Mouse (Mus musculus): Measurements from ENCODE around the gene Aldh4a1. TPM values are rescaled to one million over a fixed set of nuclear protein-coding genes. Genes with fewer than 3 reads are reported as not detected.

Aldh4a1 gene
- polyA plus RNA-seq, 1 experiment from 2014 or later, result 18.6 TPM

DNA sequence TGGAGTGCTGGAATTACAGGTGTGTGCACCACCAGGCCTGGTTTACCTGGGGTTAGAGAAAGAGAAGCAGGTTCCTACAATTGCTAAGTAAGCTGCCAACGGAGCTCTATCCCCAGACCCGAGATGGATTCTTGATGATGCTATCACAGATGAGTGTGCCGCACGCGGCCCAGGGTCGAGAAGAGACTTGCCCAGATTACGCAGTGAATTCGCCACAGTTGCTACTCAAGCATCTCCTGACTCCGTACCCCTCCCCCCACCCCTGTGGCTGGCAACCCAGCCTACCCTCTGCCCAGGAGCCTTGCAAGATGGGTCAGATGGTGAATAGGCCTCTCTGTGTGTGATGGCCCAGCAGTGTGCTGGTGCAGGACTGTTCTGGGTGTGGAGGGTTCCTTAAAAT, 26.0 kb upstream of the Aldh4a1 start:
- H3K4me3 ChIP-seq (ENCODE audit: low read depth, low read length), result no peak overlapping the region
- H3K4me2 ChIP-seq (ENCODE audit: low read length), result no peak overlapping the region
- peaks cover 32% of the 10 kb centered on the region for H3K4me1 ChIP-seq (ENCODE audit: control insufficient read depth, insufficient read depth, low read length)
- H3K27me3 ChIP-seq (replicated peaks; ENCODE audit: control insufficient read depth, insufficient read depth, low read length), result no peaks in the 10 kb centered on the region
- H3K9ac ChIP-seq (ENCODE audit: low read length), result no peak overlapping the region
- ATAC-seq (peak; percentile 56), DNase-seq (ENCODE audit: low spot score) (no peak)
- H3K27ac ChIP-seq (ENCODE audit: low read depth, low read length), result no peak overlapping the region
- 33% methylated on average over 9 of the region's 9 CpGs for WGBS
- H3K36me3 ChIP-seq (ENCODE audit: control insufficient read depth, insufficient read depth, low read length), result no peaks in the 10 kb centered on the region
- H3K9me3 ChIP-seq (replicated peaks; ENCODE audit: control insufficient read depth, low read length), result no peaks in the 10 kb centered on the region

DNA sequence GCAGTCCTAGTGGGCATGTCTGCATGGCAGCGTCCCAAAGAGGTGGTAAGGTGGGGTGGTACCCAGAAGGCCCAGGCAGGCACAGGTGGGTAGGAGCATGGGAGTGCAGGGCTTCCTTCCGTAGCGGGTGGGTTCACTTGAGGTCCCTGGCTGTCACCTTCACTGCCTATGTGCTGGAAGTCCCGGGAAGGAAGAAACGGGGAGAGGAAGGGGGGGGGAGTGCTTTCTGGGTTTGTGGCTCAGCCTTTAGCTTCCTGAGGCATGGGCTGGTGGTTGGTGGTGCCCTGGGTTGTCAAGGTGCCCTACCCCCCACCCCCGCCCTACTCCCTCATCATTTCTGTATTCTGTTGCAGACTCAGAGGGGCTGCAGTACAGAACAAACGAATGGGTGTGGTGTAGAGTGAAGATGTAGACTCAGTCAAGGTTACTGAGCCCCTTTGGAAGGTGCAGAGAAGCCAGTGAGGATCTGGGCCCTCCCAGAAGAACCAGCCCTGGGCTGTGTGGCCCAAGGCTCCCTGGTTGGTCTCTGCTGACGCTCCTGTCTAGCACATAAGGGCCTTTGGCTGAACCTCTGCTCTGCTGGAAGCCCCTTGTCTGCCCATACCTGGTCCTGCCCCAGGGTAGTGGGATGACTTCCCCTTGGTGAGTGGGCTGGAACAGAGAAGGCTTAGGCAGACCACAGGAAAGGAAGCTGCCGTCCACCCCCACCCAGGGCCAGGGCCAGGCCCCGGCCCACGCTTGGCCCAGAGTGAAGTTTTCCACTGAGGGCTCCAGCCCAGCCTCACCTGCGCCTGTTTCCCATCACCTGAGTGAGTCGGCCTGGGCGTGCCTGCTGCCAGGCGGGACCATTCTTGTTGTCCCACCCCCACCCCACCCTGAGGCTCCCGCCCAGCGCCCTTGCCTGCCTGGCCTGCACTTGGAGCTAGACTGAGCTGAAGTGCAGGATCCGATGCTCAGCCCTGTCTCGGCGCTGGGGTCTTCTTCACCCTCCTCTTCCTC, 25.1 kb upstream of the Aldh4a1 start:
- Histone ChIP-seq H3K4me1 (ENCODE audit: control insufficient read depth, insufficient read depth, low read length) (peaks cover 32% of the 10 kb centered on the region), H3K4me2 (ENCODE audit: low read length) (no peak overlapping the region), H3K27ac (ENCODE audit: low read depth, low read length) (0 out of 2 replicates have a peak overlapping the region, but pooled peaks have one; percentile 63), H3K27me3 (replicated peaks; ENCODE audit: control insufficient read depth, insufficient read depth, low read length) (no peaks in the 10 kb centered on the region), H3K9ac (ENCODE audit: low read length) (no peak overlapping the region), H3K9me3 (replicated peaks; ENCODE audit: control insufficient read depth, low read length) (no peaks in the 10 kb centered on the region), H3K4me3 (ENCODE audit: low read depth, low read length) (no peak overlapping the region), H3K36me3 (ENCODE audit: control insufficient read depth, insufficient read depth, low read length) (no peaks in the 10 kb centered on the region)
- ATAC-seq (no peak), DNase-seq (ENCODE audit: low spot score) (no peak)
- 67% methylated on average over 20 of the region's 20 CpGs for WGBS

GRCm38 (mm10) chr4:139598356-139598755, 24.3 kb upstream of the Aldh4a1 start:
- H3K27ac ChIP-seq (ENCODE audit: low read depth, low read length), result peak overlapping the region; percentile 63; the same call in 1 of the 2 replicates
- H3K4me1 ChIP-seq (ENCODE audit: control insufficient read depth, insufficient read depth, low read length), result peaks cover 32% of the 10 kb centered on the region
- H3K4me3 ChIP-seq (ENCODE audit: low read depth, low read length), result no peak overlapping the region
- 26% methylated on average over 13 of the region's 13 CpGs for WGBS
- H3K9ac ChIP-seq (ENCODE audit: low read length), result no peak overlapping the region
- ATAC-seq, result no peak
- no peak overlapping the region for H3K4me2 ChIP-seq (ENCODE audit: low read length)
- H3K27me3 ChIP-seq (replicated peaks; ENCODE audit: control insufficient read depth, insufficient read depth, low read length), result no peaks in the 10 kb centered on the region
- H3K36me3 ChIP-seq (ENCODE audit: control insufficient read depth, insufficient read depth, low read length), result no peaks in the 10 kb centered on the region
- no peak for DNase-seq (ENCODE audit: low spot score)
- no peaks in the 10 kb centered on the region for H3K9me3 ChIP-seq (replicated peaks; ENCODE audit: control insufficient read depth, low read length)

- DNase-seq (ENCODE audit: low spot score) (peak; percentile 75), ATAC-seq (peak; percentile 58)
- Histone ChIP-seq H3K27me3 (replicated peaks; ENCODE audit: control insufficient read depth, insufficient read depth, low read length) (no peaks in the 10 kb centered on the region), H3K4me3 (ENCODE audit: low read depth, low read length) (no peak overlapping the region), H3K4me2 (ENCODE audit: low read length) (peak overlapping the region; percentile 21), H3K9ac (ENCODE audit: low read length) (peak overlapping the region; percentile 41; the same call in 1 of the 2 replicates), H3K9me3 (replicated peaks; ENCODE audit: control insufficient read depth, low read length) (no peaks in the 10 kb centered on the region), H3K36me3 (ENCODE audit: control insufficient read depth, insufficient read depth, low read length) (no peaks in the 10 kb centered on the region), H3K4me1 (ENCODE audit: control insufficient read depth, insufficient read depth, low read length) (peaks cover 32% of the 10 kb centered on the region), H3K27ac (ENCODE audit: low read depth, low read length) (peak overlapping the region; percentile 63)
- 4% methylated on average over 12 of the region's 12 CpGs for WGBS
These were observed 23.6 kb upstream of the Aldh4a1 start for GRCm38 (mm10) chr4:139598950-139599518.

- Histone ChIP-seq H3K9ac (ENCODE audit: low read length) (no peak overlapping the region), H3K4me1 (ENCODE audit: control insufficient read depth, insufficient read depth, low read length) (peaks cover 25% of the 10 kb centered on the region), H3K4me2 (ENCODE audit: low read length) (no peak overlapping the region), H3K4me3 (ENCODE audit: low read depth, low read length) (no peak overlapping the region), H3K9me3 (replicated peaks; ENCODE audit: control insufficient read depth, low read length) (no peaks in the 10 kb centered on the region), H3K27me3 (replicated peaks; ENCODE audit: control insufficient read depth, insufficient read depth, low read length) (no peaks in the 10 kb centered on the region), H3K27ac (ENCODE audit: low read depth, low read length) (no peak overlapping the region), H3K36me3 (ENCODE audit: control insufficient read depth, insufficient read depth, low read length) (no peaks in the 10 kb centered on the region)
- DNase-seq (ENCODE audit: low spot score), result no peak
- ATAC-seq, result no peak
- 79% methylated on average over 7 of the region's 7 CpGs for WGBS
These were observed 20.9 kb upstream of the Aldh4a1 start for GRCm38 (mm10) chr4:139601519-139602356.

DNA sequence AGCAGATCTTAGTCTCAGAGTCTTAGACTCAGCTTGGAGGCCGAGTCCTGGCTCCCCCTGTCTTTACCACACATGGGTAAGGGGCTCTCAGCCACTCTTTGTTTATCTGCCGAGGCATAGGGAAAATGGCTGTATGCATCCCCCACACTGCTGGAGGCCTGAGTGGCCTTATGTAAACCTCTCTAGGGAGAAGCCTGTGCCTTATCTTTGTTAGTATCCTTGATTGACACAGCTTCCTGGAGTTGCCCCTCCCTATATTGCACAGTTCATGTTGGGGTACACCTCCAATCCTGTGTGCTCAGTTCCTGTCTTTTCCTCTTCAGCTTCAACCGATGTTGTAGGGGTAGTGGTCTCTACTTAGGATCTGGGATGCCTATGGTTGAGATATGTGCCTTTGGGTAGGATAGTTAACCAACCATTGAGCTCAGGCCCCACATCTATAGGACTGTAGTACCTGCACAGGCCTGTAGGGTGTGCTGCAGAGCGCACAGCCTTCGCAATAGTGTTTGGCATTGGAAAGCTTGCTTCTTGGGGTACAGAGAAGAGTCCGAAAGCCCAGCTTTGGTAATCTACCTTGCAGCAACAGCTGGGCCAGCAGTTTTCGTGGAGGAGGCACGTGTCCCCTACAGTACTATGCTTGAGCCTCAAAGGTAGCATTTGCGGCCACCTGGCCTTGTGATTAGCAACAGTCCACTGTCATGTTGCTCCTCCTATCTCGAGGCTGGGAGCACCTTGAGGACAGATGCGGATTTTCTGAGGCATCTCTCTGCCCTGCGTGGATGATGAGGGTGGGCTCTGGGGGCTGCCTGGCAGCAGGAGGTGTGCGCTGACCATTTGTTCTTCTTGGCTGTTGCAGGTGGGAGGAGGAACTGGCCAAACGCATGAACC, 20.1 kb upstream of the Aldh4a1 start, which contains the start of gene Gm21969:
Gene Gm21969, plus strand, starts transcription at position 830 of the 888 bp plus-strand sequence.
- H3K27ac ChIP-seq (ENCODE audit: low read depth, low read length), result no peak within 1 kb of the TSS
- no peak within 1 kb of the TSS for H3K4me3 ChIP-seq (ENCODE audit: low read depth, low read length)
- ATAC-seq, result no peak
- no peaks in the 10 kb centered on the region for H3K9me3 ChIP-seq (replicated peaks; ENCODE audit: control insufficient read depth, low read length)
- DNase-seq (ENCODE audit: low spot score), result no peak
- no peaks in the 10 kb centered on the region for H3K27me3 ChIP-seq (replicated peaks; ENCODE audit: control insufficient read depth, insufficient read depth, low read length)
- H3K36me3 ChIP-seq (ENCODE audit: control insufficient read depth, insufficient read depth, low read length), result no peaks in the 10 kb centered on the region
- H3K9ac ChIP-seq (ENCODE audit: low read length), result no peak within 1 kb of the TSS
- no peak within 1 kb of the TSS for H3K4me2 ChIP-seq (ENCODE audit: low read length)
- H3K4me1 ChIP-seq (ENCODE audit: control insufficient read depth, insufficient read depth, low read length), result peaks cover 16% of the 10 kb centered on the region
- WGBS, result 53% methylated on average over 14 of the region's 14 CpGs

DNA sequence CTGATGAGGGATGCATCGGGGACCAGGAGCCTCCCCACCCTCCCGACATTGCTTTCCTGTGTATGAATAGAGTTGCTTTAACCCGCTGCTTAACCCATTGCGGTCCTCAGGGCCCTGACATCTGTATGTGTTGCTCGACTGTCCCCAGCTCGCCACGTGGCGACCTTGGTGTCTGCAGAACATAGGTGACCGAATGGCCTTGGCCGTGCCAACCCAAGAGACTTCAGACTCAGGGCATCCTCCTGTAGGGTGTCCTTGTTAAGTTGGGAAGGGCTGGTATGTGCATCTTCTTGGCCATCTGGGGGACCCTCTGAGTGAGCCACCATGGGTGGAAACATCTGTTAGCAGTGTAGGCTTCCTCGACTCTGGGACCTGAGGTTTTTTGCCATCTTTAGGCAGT, 17.4 kb upstream of the Aldh4a1 start:
- 91% methylated on average over 11 of the region's 11 CpGs for WGBS
- no peak overlapping the region for H3K4me2 ChIP-seq (ENCODE audit: low read length)
- no peak overlapping the region for H3K27ac ChIP-seq (ENCODE audit: low read depth, low read length)
- H3K4me3 ChIP-seq (ENCODE audit: low read depth, low read length), result no peak overlapping the region
- H3K27me3 ChIP-seq (replicated peaks; ENCODE audit: control insufficient read depth, insufficient read depth, low read length), result no peaks in the 10 kb centered on the region
- H3K4me1 ChIP-seq (ENCODE audit: control insufficient read depth, insufficient read depth, low read length), result no peaks in the 10 kb centered on the region
- no peaks in the 10 kb centered on the region for H3K9me3 ChIP-seq (replicated peaks; ENCODE audit: control insufficient read depth, low read length)
- DNase-seq (ENCODE audit: low spot score) (no peak), ATAC-seq (no peak)
- no peak overlapping the region for H3K9ac ChIP-seq (ENCODE audit: low read length)
- no peaks in the 10 kb centered on the region for H3K36me3 ChIP-seq (ENCODE audit: control insufficient read depth, insufficient read depth, low read length)

DNA sequence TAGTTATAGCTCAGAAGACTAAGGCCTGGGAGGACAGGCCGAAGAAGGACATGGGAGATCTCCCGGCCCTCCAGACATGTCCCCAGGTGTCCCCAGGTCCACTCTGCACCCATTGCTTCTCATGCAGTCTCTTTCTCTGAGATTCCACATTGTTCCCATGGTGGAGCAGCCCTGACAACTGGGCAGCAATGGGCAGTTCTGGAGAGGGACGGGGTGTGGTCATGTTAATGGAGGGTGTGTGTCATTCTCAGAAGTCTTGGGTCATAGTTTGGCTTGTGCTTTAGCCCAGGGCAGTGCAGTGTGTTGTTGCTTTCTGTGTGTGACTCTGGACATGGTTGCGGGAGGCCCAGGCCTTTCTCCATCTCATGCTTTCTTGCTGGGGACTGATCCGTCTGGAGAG, 15.9 kb upstream of the Aldh4a1 start:
- ATAC-seq (no peak), DNase-seq (ENCODE audit: low spot score) (no peak)
- Histone ChIP-seq H3K27me3 (replicated peaks; ENCODE audit: control insufficient read depth, insufficient read depth, low read length) (no peaks in the 10 kb centered on the region), H3K4me1 (ENCODE audit: control insufficient read depth, insufficient read depth, low read length) (no peaks in the 10 kb centered on the region), H3K9me3 (replicated peaks; ENCODE audit: control insufficient read depth, low read length) (no peaks in the 10 kb centered on the region), H3K27ac (ENCODE audit: low read depth, low read length) (no peak overlapping the region), H3K4me2 (ENCODE audit: low read length) (no peak overlapping the region), H3K9ac (ENCODE audit: low read length) (no peak overlapping the region), H3K4me3 (ENCODE audit: low read depth, low read length) (no peak overlapping the region), H3K36me3 (ENCODE audit: control insufficient read depth, insufficient read depth, low read length) (no peaks in the 10 kb centered on the region)
- WGBS, result 96% methylated on average over 5 of the region's 5 CpGs

All from forebrain, embryonic 14.5 days (tissue).